Mouse (Mus musculus) spleen, adult 2 months (tissue): Measurements from ENCODE around the gene Cdc123.

Experiments
- CTCF ChIP-seq: fragments of 200-500 bp; IDR thresholded peaks from 2 replicates; pipeline ENCODE4 v1.5.1; 2011; ENCODE audit warnings: mild to moderate bottlenecking, inconsistent platforms; ENCODE audit not compliant: insufficient read depth, insufficient read length, insufficient replicate concordance; ENCODE audit errors: extremely low read depth
- POLR2A ChIP-seq: fragments of 200-500 bp; IDR thresholded peaks from 2 replicates; pipeline ENCODE4 v1.6.1; 2011; ENCODE audit warnings: low read depth, low read length, inconsistent platforms

DNA sequence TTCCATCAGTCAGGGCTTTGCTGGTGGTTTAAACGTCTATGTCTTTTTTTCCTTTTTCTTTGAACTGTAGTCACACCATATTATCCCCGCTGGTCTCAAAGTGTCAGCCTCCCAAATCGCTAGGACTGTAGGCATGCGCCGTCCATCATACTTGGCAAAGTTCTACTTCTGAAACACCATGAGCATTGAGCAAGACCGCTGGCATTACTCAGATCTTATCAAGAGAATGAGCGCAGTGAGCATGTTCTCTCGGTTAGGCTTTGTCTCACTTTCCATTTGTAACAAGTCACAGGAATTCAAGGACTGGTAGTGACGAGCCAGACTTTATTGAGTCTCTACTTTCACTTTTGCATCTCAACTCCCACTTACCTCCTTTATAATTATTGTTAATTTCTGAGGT, 6.2 kb upstream of the Cdc123 start:
- TF ChIP-seq CTCF (no peak), POLR2A (no peak)
